Mouse (Mus musculus): Measurements from ENCODE around the gene Tex21. TPM values are rescaled to one million over a fixed set of nuclear protein-coding genes. Genes with fewer than 3 reads are reported as not detected.
A peak's percentile ranks its signal among the peaks of the same experiment; 100 is the strongest.

Tex21 gene
- polyA plus RNA-seq (2016; fragmentation: Nextera tagmentation; extraction: Ambion mirVana), result not detected in 2 replicates

GRCm38 (mm10) chr12:76246646-76247045 lies at the start of gene Tex21:
Gene Tex21, minus strand, starts transcription at chr12:76246746.
- no peaks in the 10 kb centered on the region for H3K27me3 ChIP-seq (ENCODE audit: poor library complexity, severe bottlenecking)
- no peak for DNase-seq (ENCODE audit: extremely low spot score, low spot score)

GRCm38 (mm10) chr12:76293192-76293591 lies 46.6 kb upstream of the Tex21 start:
- WGBS, result 70% methylated on average over 7 of the region's 7 CpGs
- H3K4me1 ChIP-seq, result no peaks in the 10 kb centered on the region
- H3K27ac ChIP-seq, result no peak overlapping the region
- H3K27me3 ChIP-seq (ENCODE audit: poor library complexity, severe bottlenecking), result no peaks in the 10 kb centered on the region
- peak; percentile 55 for DNase-seq (ENCODE audit: extremely low spot score, low spot score)
- peaks cover 98% of the 10 kb centered on the region for H3K36me3 ChIP-seq (replicated peaks)
- no peaks in the 10 kb centered on the region for H3K9me3 ChIP-seq
- no peak overlapping the region for H3K4me3 ChIP-seq

More at GRCm38 (mm10) chr12:76246646-76247045, at the start of gene Tex21:
- WGBS, result 89% methylated on average over 6 of the region's 6 CpGs
- H3K27ac ChIP-seq, result no peak within 1 kb of the TSS
- no peaks in the 10 kb centered on the region for H3K4me1 ChIP-seq
- H3K4me3 ChIP-seq, result no peak within 1 kb of the TSS
- no peaks in the 10 kb centered on the region for H3K9me3 ChIP-seq
- H3K36me3 ChIP-seq (replicated peaks), result no peaks in the 10 kb centered on the region

GRCm38 (mm10) chr12:76290271-76290670 lies 43.7 kb upstream of the Tex21 start:
- WGBS, result 90% methylated on average over 2 of the region's 2 CpGs
- no peaks in the 10 kb centered on the region for H3K27me3 ChIP-seq (ENCODE audit: poor library complexity, severe bottlenecking)
- no peak overlapping the region for H3K4me3 ChIP-seq
- peaks cover 86% of the 10 kb centered on the region for H3K36me3 ChIP-seq (replicated peaks)
- peaks cover 3% of the 10 kb centered on the region; the same call in 1 of the 2 replicates for H3K4me1 ChIP-seq
- H3K9me3 ChIP-seq, result no peaks in the 10 kb centered on the region
- H3K27ac ChIP-seq, result no peak overlapping the region
- no peak for DNase-seq (ENCODE audit: extremely low spot score, low spot score)

GRCm38 (mm10) chr12:76289428-76289827 lies 42.9 kb upstream of the Tex21 start:
- 97% methylated on average over 12 of the region's 12 CpGs for WGBS
- Histone ChIP-seq H3K9me3 (no peaks in the 10 kb centered on the region), H3K27me3 (ENCODE audit: poor library complexity, severe bottlenecking) (no peaks in the 10 kb centered on the region), H3K4me1 (peaks cover 3% of the 10 kb centered on the region; the same call in 1 of the 2 replicates), H3K4me3 (no peak overlapping the region), H3K36me3 (replicated peaks) (peaks cover 84% of the 10 kb centered on the region), H3K27ac (0 out of 2 replicates have a peak overlapping the region, but pooled peaks have one; percentile 25)
- no peak for DNase-seq (ENCODE audit: extremely low spot score, low spot score)

GRCm38 (mm10) chr12:76288494-76288893 lies 41.9 kb upstream of the Tex21 start:
- Histone ChIP-seq H3K27ac (0 out of 2 replicates have a peak overlapping the region, but pooled peaks have one; percentile 25), H3K4me1 (peaks cover 3% of the 10 kb centered on the region; the same call in 1 of the 2 replicates), H3K36me3 (replicated peaks) (peaks cover 84% of the 10 kb centered on the region), H3K9me3 (no peaks in the 10 kb centered on the region), H3K4me3 (no peak overlapping the region), H3K27me3 (ENCODE audit: poor library complexity, severe bottlenecking) (no peaks in the 10 kb centered on the region)
- WGBS, result 92% methylated on average over 5 of the region's 5 CpGs
- DNase-seq (ENCODE audit: extremely low spot score, low spot score), result no peak

GRCm38 (mm10) chr12:76287986-76288385 lies 41.4 kb upstream of the Tex21 start:
- Histone ChIP-seq H3K36me3 (replicated peaks) (peaks cover 84% of the 10 kb centered on the region), H3K27me3 (ENCODE audit: poor library complexity, severe bottlenecking) (no peaks in the 10 kb centered on the region), H3K4me1 (peaks cover 3% of the 10 kb centered on the region; the same call in 1 of the 2 replicates), H3K4me3 (no peak overlapping the region), H3K9me3 (no peaks in the 10 kb centered on the region), H3K27ac (peak overlapping the region; percentile 60; the same call in 1 of the 2 replicates)
- WGBS, result 87% methylated on average over 8 of the region's 8 CpGs
- no peak for DNase-seq (ENCODE audit: extremely low spot score, low spot score)

GRCm38 (mm10) chr12:76285418-76285817 lies 38.9 kb upstream of the Tex21 start:
- Histone ChIP-seq H3K36me3 (replicated peaks) (peaks cover 84% of the 10 kb centered on the region), H3K4me3 (no peak overlapping the region), H3K9me3 (no peaks in the 10 kb centered on the region), H3K27ac (no peak overlapping the region), H3K27me3 (ENCODE audit: poor library complexity, severe bottlenecking) (no peaks in the 10 kb centered on the region), H3K4me1 (peaks cover 3% of the 10 kb centered on the region; the same call in 1 of the 2 replicates)
- no peak for DNase-seq (ENCODE audit: extremely low spot score, low spot score)
- WGBS, result 93% methylated on average over 6 of the region's 6 CpGs

GRCm38 (mm10) chr12:76282532-76283173 lies 36.1 kb upstream of the Tex21 start:
- WGBS, result 95% methylated on average over 17 of the region's 17 CpGs
- Histone ChIP-seq H3K27me3 (ENCODE audit: poor library complexity, severe bottlenecking) (no peaks in the 10 kb centered on the region), H3K27ac (no peak overlapping the region), H3K36me3 (replicated peaks) (peaks cover 91% of the 10 kb centered on the region), H3K4me1 (no peaks in the 10 kb centered on the region; the same call in 1 of the 2 replicates), H3K4me3 (no peak overlapping the region), H3K9me3 (no peaks in the 10 kb centered on the region)
- DNase-seq (ENCODE audit: extremely low spot score, low spot score), result no peak

- Histone ChIP-seq H3K27ac (no peak overlapping the region), H3K27me3 (ENCODE audit: poor library complexity, severe bottlenecking) (no peaks in the 10 kb centered on the region), H3K36me3 (replicated peaks) (peaks cover 92% of the 10 kb centered on the region), H3K4me3 (no peak overlapping the region), H3K9me3 (no peaks in the 10 kb centered on the region), H3K4me1 (no peaks in the 10 kb centered on the region)
- no peak for DNase-seq (ENCODE audit: extremely low spot score, low spot score)
- 89% methylated on average over 4 of the region's 4 CpGs for WGBS
Measured at GRCm38 (mm10) chr12:76282132-76282531, 35.6 kb upstream of the Tex21 start.

- no peak overlapping the region for H3K4me3 ChIP-seq
- DNase-seq (ENCODE audit: extremely low spot score, low spot score), result no peak
- H3K27me3 ChIP-seq (ENCODE audit: poor library complexity, severe bottlenecking), result no peaks in the 10 kb centered on the region
- no peaks in the 10 kb centered on the region for H3K9me3 ChIP-seq
- peaks cover 92% of the 10 kb centered on the region for H3K36me3 ChIP-seq (replicated peaks)
- no peaks in the 10 kb centered on the region for H3K4me1 ChIP-seq
- no peak overlapping the region for H3K27ac ChIP-seq
- WGBS, result 83% methylated on average over 2 of the region's 2 CpGs
Measured at GRCm38 (mm10) chr12:76281111-76281660, 34.6 kb upstream of the Tex21 start.

GRCm38 (mm10) chr12:76280556-76280955 lies 34.0 kb upstream of the Tex21 start:
- Histone ChIP-seq H3K4me3 (no peak overlapping the region), H3K27ac (no peak overlapping the region), H3K9me3 (no peaks in the 10 kb centered on the region), H3K36me3 (replicated peaks) (peaks cover 91% of the 10 kb centered on the region), H3K4me1 (no peaks in the 10 kb centered on the region), H3K27me3 (ENCODE audit: poor library complexity, severe bottlenecking) (no peaks in the 10 kb centered on the region)
- no peak for DNase-seq (ENCODE audit: extremely low spot score, low spot score)
- WGBS, result 94% methylated on average over 9 of the region's 9 CpGs

GRCm38 (mm10) chr12:76278209-76278608 lies 31.7 kb upstream of the Tex21 start:
- 83% methylated on average over 6 of the region's 6 CpGs for whole genome bisulfite sequencing
- Histone ChIP-seq H3K4me1 (no peaks in the 10 kb centered on the region), H3K9me3 (no peaks in the 10 kb centered on the region), H3K4me3 (no peak overlapping the region), H3K27me3 (ENCODE audit: poor library complexity, severe bottlenecking) (no peaks in the 10 kb centered on the region), H3K36me3 (replicated peaks) (peaks cover 84% of the 10 kb centered on the region), H3K27ac (no peak overlapping the region)
- no peak for DNase-seq (ENCODE audit: extremely low spot score, low spot score)

Data from forebrain, embryonic 10.5 days (tissue).